Comparison of ENCODE assay signal across 17 mouse cellular contexts in the genomic region with DNA sequence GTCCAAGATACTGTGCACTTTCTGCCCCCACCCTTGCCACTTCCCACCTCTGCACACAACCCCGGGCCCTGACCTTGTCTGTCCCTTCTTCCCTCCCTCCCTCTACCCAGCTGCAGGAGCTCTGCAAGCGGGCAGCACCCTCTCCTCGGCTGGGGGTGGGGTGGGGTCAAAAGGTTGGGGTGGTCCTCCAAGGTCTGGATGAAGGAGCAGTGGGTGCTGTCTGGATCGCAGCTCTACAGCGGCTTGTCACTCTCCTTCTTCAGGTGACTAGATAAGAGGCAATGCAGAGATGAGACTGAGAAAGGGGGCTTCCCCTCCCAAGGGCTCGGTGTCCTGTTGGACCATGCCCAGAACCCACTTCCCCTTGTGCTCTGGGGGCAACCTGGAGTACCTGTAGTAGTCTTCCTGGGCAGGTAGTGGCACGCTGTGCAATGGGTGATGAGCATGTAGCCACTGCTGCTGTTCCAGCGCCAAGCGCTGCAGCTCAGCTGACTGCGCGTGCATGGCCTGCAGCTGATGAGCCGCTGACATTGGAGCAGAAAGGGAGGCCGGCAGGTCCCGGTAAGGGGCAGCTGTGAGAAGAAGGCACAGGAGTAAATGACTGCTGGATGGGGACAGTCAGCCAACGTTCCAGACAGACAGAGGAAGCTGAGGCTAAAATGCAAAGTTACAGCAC. TPM values are rescaled to one million over a fixed set of nuclear protein-coding genes. Genes with fewer than 3 reads are reported as not detected.
DNase-seq lines count a peak whose midpoint lies in the region; ATAC-seq and TF ChIP-seq lines count a peak whose summit lies in the region.
"Had no signal": no experiment of that assay in that cellular context is flagged by ENCODE, and none has a peak within 500 bp of the region (broad histone marks: within the 10 kb centered on the region; RNA-seq: fewer than 3 reads in every experiment).

No protein-coding gene starts in this region.

- 90% methylated on average over 15 of the region's 15 CpGs for WGBS in hindbrain, embryonic 15.5 days
- 92% methylated on average over 15 of the region's 15 CpGs for WGBS in hindbrain, embryonic 16.5 days
- 94% methylated on average over 15 of the region's 15 CpGs for WGBS in midbrain, embryonic 15.5 days
- WGBS in midbrain, postnatal 0 days = 95% methylated on average over 15 of the region's 15 CpGs
- 92% methylated on average over 15 of the region's 15 CpGs for WGBS in limb, embryonic 13.5 days

- peak; percentile 73 for DNase-seq in cerebellum, adult 11-12 months
- no peak for DNase-seq in midbrain, postnatal 0 days (ENCODE audit: low spot score)
- DNase-seq in adrenal gland, adult 8-10 months = no peak
- DNase-seq: kidney, postnatal 36 days; right cerebral cortex, postnatal 14 days had no signal

- H3K27ac ChIP-seq in hindbrain, embryonic 15.5 days (replicated peaks) = 0 out of 2 replicates have a peak overlapping the region, but pooled peaks have one; percentile 1
- H3K27ac ChIP-seq in hindbrain, embryonic 16.5 days (ENCODE audit: low read depth, low read length) = no peak overlapping the region
- H3K27ac ChIP-seq in midbrain, embryonic 15.5 days = peak overlapping the region; percentile 98; the same call in 1 of the 2 replicates
- no peak overlapping the region for H3K27ac ChIP-seq in midbrain, postnatal 0 days (ENCODE audit: low read depth, low read length)
- no peak overlapping the region for H3K27ac ChIP-seq in limb, embryonic 13.5 days
- H3K27ac ChIP-seq: lung, embryonic 15.5 days had no signal

- ATAC-seq in cerebellum, adult (ENCODE audit: insufficient number of reproducible peaks, low FRiP score, low TSS enrichment) = no peak
- no peak for ATAC-seq in hindbrain, embryonic 15.5 days (ENCODE audit: low FRiP score, low read depth)
- no peak for ATAC-seq in hindbrain, embryonic 16.5 days
- no peak for ATAC-seq in midbrain, embryonic 15.5 days (replicated peaks)
- no peak for ATAC-seq in midbrain, postnatal 0 days (ENCODE audit: low FRiP score)
- ATAC-seq in limb, embryonic 13.5 days (ENCODE audit: low FRiP score, low read depth) = no peak
- ATAC-seq: liver, embryonic 12.5 days had no signal

- TF ChIP-seq CTCF in midbrain, postnatal 0 days (IDR thresholded peaks at IDR 0.05) = no peak

- peaks cover 35% of the 10 kb centered on the region for H3K36me3 ChIP-seq in hindbrain, embryonic 15.5 days
- peaks cover 31% of the 10 kb centered on the region for H3K36me3 ChIP-seq in hindbrain, embryonic 16.5 days (ENCODE audit: control insufficient read depth, insufficient read depth, low read length)
- peaks cover 28% of the 10 kb centered on the region for H3K36me3 ChIP-seq in midbrain, embryonic 15.5 days (replicated peaks)
- H3K36me3 ChIP-seq in midbrain, postnatal 0 days (ENCODE audit: insufficient read depth, low read length) = peaks cover 34% of the 10 kb centered on the region
- peaks cover 57% of the 10 kb centered on the region for H3K36me3 ChIP-seq in limb, embryonic 13.5 days

- H3K4me3 ChIP-seq in hindbrain, embryonic 15.5 days = no peak overlapping the region
- H3K4me3 ChIP-seq in hindbrain, embryonic 16.5 days (ENCODE audit: low read length) = no peak overlapping the region
- no peak overlapping the region for H3K4me3 ChIP-seq in midbrain, embryonic 15.5 days
- no peak overlapping the region for H3K4me3 ChIP-seq in midbrain, postnatal 0 days (ENCODE audit: low read depth, low read length)
- no peak overlapping the region for H3K4me3 ChIP-seq in limb, embryonic 13.5 days
- H3K4me3 ChIP-seq: liver, embryonic 12.5 days; lung, embryonic 15.5 days had no signal

- peaks cover 46% of the 10 kb centered on the region for H3K4me1 ChIP-seq in hindbrain, embryonic 15.5 days (replicated peaks)
- H3K4me1 ChIP-seq in hindbrain, embryonic 16.5 days (ENCODE audit: control insufficient read depth, insufficient read depth, low read depth, low read length) = peaks cover 37% of the 10 kb centered on the region
- H3K4me1 ChIP-seq in midbrain, embryonic 15.5 days = peaks cover 51% of the 10 kb centered on the region
- peaks cover 6% of the 10 kb centered on the region; the same call in 1 of the 2 replicates for H3K4me1 ChIP-seq in midbrain, postnatal 0 days (ENCODE audit: insufficient read depth, low read length)
- H3K4me1 ChIP-seq in limb, embryonic 13.5 days = peaks cover 51% of the 10 kb centered on the region

- H3K9ac ChIP-seq in hindbrain, embryonic 15.5 days = no peak overlapping the region
- no peak overlapping the region for H3K9ac ChIP-seq in hindbrain, embryonic 16.5 days (ENCODE audit: low read depth, low read length)
- no peak overlapping the region for H3K9ac ChIP-seq in midbrain, embryonic 15.5 days
- no peak overlapping the region for H3K9ac ChIP-seq in midbrain, postnatal 0 days (replicated peaks; ENCODE audit: low read length, poor library complexity, severe bottlenecking)
- peak overlapping the region; percentile 26; the same call in 1 of the 2 replicates for H3K9ac ChIP-seq in limb, embryonic 13.5 days
- H3K9ac ChIP-seq: liver, embryonic 12.5 days; lung, embryonic 15.5 days had no signal

- H3K9me3 ChIP-seq in hindbrain, embryonic 15.5 days = no peaks in the 10 kb centered on the region
- no peaks in the 10 kb centered on the region for H3K9me3 ChIP-seq in hindbrain, embryonic 16.5 days (ENCODE audit: control insufficient read depth, low read length)
- no peaks in the 10 kb centered on the region for H3K9me3 ChIP-seq in midbrain, embryonic 15.5 days
- no peaks in the 10 kb centered on the region for H3K9me3 ChIP-seq in midbrain, postnatal 0 days (ENCODE audit: low read length)
- no peaks in the 10 kb centered on the region for H3K9me3 ChIP-seq in limb, embryonic 13.5 days
- H3K9me3 ChIP-seq: liver, embryonic 12.5 days; lung, embryonic 15.5 days had no signal

- no peak overlapping the region for H3K4me2 ChIP-seq in hindbrain, embryonic 15.5 days
- no peak overlapping the region for H3K4me2 ChIP-seq in hindbrain, embryonic 16.5 days (ENCODE audit: low read length)
- H3K4me2 ChIP-seq in midbrain, embryonic 15.5 days = no peak overlapping the region
- no peak overlapping the region for H3K4me2 ChIP-seq in midbrain, postnatal 0 days (ENCODE audit: low read depth, low read length, poor library complexity, severe bottlenecking)
- no peak overlapping the region for H3K4me2 ChIP-seq in limb, embryonic 13.5 days (replicated peaks)
- H3K4me2 ChIP-seq: liver, embryonic 12.5 days; lung, embryonic 15.5 days had no signal

- no peaks in the 10 kb centered on the region for H3K27me3 ChIP-seq in hindbrain, embryonic 15.5 days
- H3K27me3 ChIP-seq in hindbrain, embryonic 16.5 days (replicated peaks; ENCODE audit: control insufficient read depth, insufficient read depth, low read length) = no peaks in the 10 kb centered on the region
- H3K27me3 ChIP-seq in midbrain, embryonic 15.5 days (replicated peaks) = no peaks in the 10 kb centered on the region
- no peaks in the 10 kb centered on the region for H3K27me3 ChIP-seq in midbrain, postnatal 0 days (ENCODE audit: insufficient read depth, low read length)
- no peaks in the 10 kb centered on the region for H3K27me3 ChIP-seq in limb, embryonic 13.5 days
- H3K27me3 ChIP-seq: lung, embryonic 15.5 days had no signal

RNA-seq across cellular contexts. Expression of a gene that starts 1.8 kb away (rescaled TPM):
- 626 and 628 TPM in 2 replicates for polyA plus RNA-seq in hindbrain, embryonic 15.5 days (2015; fragmentation: Nextera tagmentation; extraction: Ambion mirVana)
- 587 and 645 TPM in 2 replicates for polyA plus RNA-seq in hindbrain, embryonic 16.5 days (2015; fragmentation: Nextera tagmentation; extraction: Ambion mirVana)
- polyA plus RNA-seq in midbrain, embryonic 15.5 days (2015; fragmentation: Nextera tagmentation; extraction: Ambion mirVana) = 668 and 674 TPM in 2 replicates
- total RNA-seq in midbrain, postnatal 0 days (2014; rRNA removed) = 244 and 246 TPM in 2 replicates
- 710 and 723 TPM in 2 replicates for polyA plus RNA-seq in midbrain, postnatal 0 days (2015; fragmentation: Nextera tagmentation; extraction: Ambion mirVana)
- 480 and 513 TPM in 2 replicates for polyA plus RNA-seq in limb, embryonic 13.5 days (2015; fragmentation: Nextera tagmentation; extraction: Ambion mirVana)
- total RNA-seq in adrenal gland, adult 8-10 months (2022) = 100 to 1,000 TPM; 348 to 417 (median 368) TPM

RNA-seq across cellular contexts. Expression of a gene that starts 4.5 kb away (rescaled TPM):
- polyA plus RNA-seq in hindbrain, embryonic 15.5 days (2015; fragmentation: Nextera tagmentation; extraction: Ambion mirVana) = 3.7 and 6.6 TPM in 2 replicates
- 4.8 and 4.9 TPM in 2 replicates for polyA plus RNA-seq in hindbrain, embryonic 16.5 days (2015; fragmentation: Nextera tagmentation; extraction: Ambion mirVana)
- 3.9 and 5.6 TPM in 2 replicates for polyA plus RNA-seq in midbrain, embryonic 15.5 days (2015; fragmentation: Nextera tagmentation; extraction: Ambion mirVana)
- 2.3 and 3.4 TPM in 2 replicates for total RNA-seq in midbrain, postnatal 0 days (2014; rRNA removed)
- polyA plus RNA-seq in midbrain, postnatal 0 days (2015; fragmentation: Nextera tagmentation; extraction: Ambion mirVana) = 3.2 and 4.0 TPM in 2 replicates
- polyA plus RNA-seq in limb, embryonic 13.5 days (2015; fragmentation: Nextera tagmentation; extraction: Ambion mirVana) = 9.0 and 10.9 TPM in 2 replicates
- total RNA-seq in adrenal gland, adult 8-10 months (2022) = 10 to 100 TPM; 14.1 to 21.6 (median 15.0) TPM

RNA-seq across cellular contexts. Expression of a gene that starts 12.8 kb away (rescaled TPM):
- not detected in 2 replicates for polyA plus RNA-seq in hindbrain, embryonic 15.5 days (2015; fragmentation: Nextera tagmentation; extraction: Ambion mirVana)
- polyA plus RNA-seq in hindbrain, embryonic 16.5 days (2015; fragmentation: Nextera tagmentation; extraction: Ambion mirVana) = not detected in 2 replicates
- not detected in 2 replicates for polyA plus RNA-seq in midbrain, embryonic 15.5 days (2015; fragmentation: Nextera tagmentation; extraction: Ambion mirVana)
- total RNA-seq in midbrain, postnatal 0 days (2014; rRNA removed) = not detected in 2 replicates
- polyA plus RNA-seq in midbrain, postnatal 0 days (2015; fragmentation: Nextera tagmentation; extraction: Ambion mirVana) = not detected in 2 replicates
- 0.11 TPM in 1 of 2 replicates, not detected in the other for polyA plus RNA-seq in limb, embryonic 13.5 days (2015; fragmentation: Nextera tagmentation; extraction: Ambion mirVana)
- total RNA-seq in adrenal gland, adult 8-10 months (2022) = not detected
- total RNA-seq: layer of hippocampus, postnatal 10 days; left cerebral cortex, postnatal 10 days had no signal
- polyA plus RNA-seq: forebrain, embryonic 11.5 days; heart, embryonic 14.5 days; liver, embryonic 12.5 days; lung, embryonic 15.5 days; urinary bladder, adult 2 months had no signal

RNA-seq across cellular contexts. Expression of a gene that starts 13.3 kb away (rescaled TPM):
- polyA plus RNA-seq in hindbrain, embryonic 15.5 days (2015; fragmentation: Nextera tagmentation; extraction: Ambion mirVana) = 26.8 and 30.4 TPM in 2 replicates
- polyA plus RNA-seq in hindbrain, embryonic 16.5 days (2015; fragmentation: Nextera tagmentation; extraction: Ambion mirVana) = 24.7 and 28.5 TPM in 2 replicates
- 32.7 and 34.3 TPM in 2 replicates for polyA plus RNA-seq in midbrain, embryonic 15.5 days (2015; fragmentation: Nextera tagmentation; extraction: Ambion mirVana)
- 30.7 and 38.0 TPM in 2 replicates for total RNA-seq in midbrain, postnatal 0 days (2014; rRNA removed)
- 25.5 and 30.4 TPM in 2 replicates for polyA plus RNA-seq in midbrain, postnatal 0 days (2015; fragmentation: Nextera tagmentation; extraction: Ambion mirVana)
- 19.6 and 20.0 TPM in 2 replicates for polyA plus RNA-seq in limb, embryonic 13.5 days (2015; fragmentation: Nextera tagmentation; extraction: Ambion mirVana)
- total RNA-seq in adrenal gland, adult 8-10 months (2022) = 100 to 1,000 TPM in 2 of 4 experiments, 10 to 100 TPM in 2; 68.7 to 111 (median 97.1) TPM

RNA-seq across cellular contexts. Expression of a gene that starts 26.5 kb away (rescaled TPM):
- polyA plus RNA-seq in hindbrain, embryonic 15.5 days (2015; fragmentation: Nextera tagmentation; extraction: Ambion mirVana) = 141 and 144 TPM in 2 replicates
- polyA plus RNA-seq in hindbrain, embryonic 16.5 days (2015; fragmentation: Nextera tagmentation; extraction: Ambion mirVana) = 192 and 210 TPM in 2 replicates
- polyA plus RNA-seq in midbrain, embryonic 15.5 days (2015; fragmentation: Nextera tagmentation; extraction: Ambion mirVana) = 89.2 and 90.8 TPM in 2 replicates
- 221 and 267 TPM in 2 replicates for total RNA-seq in midbrain, postnatal 0 days (2014; rRNA removed)
- 175 and 189 TPM in 2 replicates for polyA plus RNA-seq in midbrain, postnatal 0 days (2015; fragmentation: Nextera tagmentation; extraction: Ambion mirVana)
- polyA plus RNA-seq in limb, embryonic 13.5 days (2015; fragmentation: Nextera tagmentation; extraction: Ambion mirVana) = 7.2 and 7.7 TPM in 2 replicates
- 10 to 100 TPM; 23.0 to 74.2 (median 42.8) TPM for total RNA-seq in adrenal gland, adult 8-10 months (2022)

Comparison
In these comparisons a context has a peak if more than half of its experiments do, and no peak if none do; other contexts are left out.
1. H3K27ac ChIP-seq: peak in hindbrain, embryonic 15.5 days (single experiment) and midbrain, embryonic 15.5 days (single experiment); none in hindbrain, embryonic 16.5 days (single experiment), midbrain, postnatal 0 days (single experiment) and limb, embryonic 13.5 days (single experiment).